Mouse (Mus musculus) CD4-positive, CD25-positive, alpha-beta regulatory T cell, adult 2 months (primary cell): ENCODE results near the gene Ccl24.

Experiments
- DNase-seq: peaks from one replicate; pipeline ENCODE4 v3.0.0-alpha.2; 2012; ENCODE audit warnings: low read depth, low spot score

Gene Ccl24

GRCm38 (mm10) chr5:135544865-135545797 is 27.7 kb downstream of the Ccl24 start, which contains the start of gene Hip1:
Gene Hip1 (minus strand): TSS chr5:135545120.
- DNase-seq: peak; percentile 98

GRCm38 (mm10) chr5:135544032-135544558 is 28.8 kb downstream of the Ccl24 start:
- no peak for DNase-seq

GRCm38 (mm10) chr5:135537794-135538214 is 35.0 kb downstream of the Ccl24 start:
- peak; percentile 75 for DNase-seq

- DNase-seq: peak; percentile 61
Observed at GRCm38 (mm10) chr5:135537326-135537725, 35.5 kb downstream of the Ccl24 start.

GRCm38 (mm10) chr5:135535867-135536266 is 37.0 kb downstream of the Ccl24 start:
- DNase-seq: no peak

- no peak for DNase-seq
Observed at GRCm38 (mm10) chr5:135533431-135533830, 39.4 kb downstream of the Ccl24 start.

GRCm38 (mm10) chr5:135531306-135531845 is 41.5 kb downstream of the Ccl24 start:
- no peak for DNase-seq

- DNase-seq: no peak
Observed at GRCm38 (mm10) chr5:135529964-135530363, 42.9 kb downstream of the Ccl24 start.

GRCm38 (mm10) chr5:135529310-135529709 is 43.5 kb downstream of the Ccl24 start:
- DNase-seq: no peak

- no peak for DNase-seq
Observed at GRCm38 (mm10) chr5:135527986-135528385, 44.9 kb downstream of the Ccl24 start.

- DNase-seq: no peak
Observed at GRCm38 (mm10) chr5:135524660-135525560, 47.9 kb downstream of the Ccl24 start.

GRCm38 (mm10) chr5:135524087-135524486 is 48.8 kb downstream of the Ccl24 start:
- no peak for DNase-seq

GRCm38 (mm10) chr5:135522111-135522722 is 50.6 kb downstream of the Ccl24 start:
- DNase-seq: no peak
